Mouse (Mus musculus): ENCODE data around the gene Cbx5. TPM values are rescaled to one million over a fixed set of nuclear protein-coding genes. Genes with fewer than 3 reads are reported as not detected.
A peak's percentile ranks its signal among the peaks of the same experiment; 100 is the strongest.

Cbx5 gene
- polyA plus RNA-seq, 1 experiment from 2014 or later: 91.8 TPM

- no peaks in the 10 kb centered on the region for H3K36me3 ChIP-seq (ENCODE audit: control insufficient read depth, insufficient read depth, low read length)
- H3K9ac ChIP-seq (ENCODE audit: low read length): no peak overlapping the region
- H3K27me3 ChIP-seq (ENCODE audit: control insufficient read depth, insufficient read depth, low read length): peaks cover 61% of the 10 kb centered on the region
- 80% methylated on average over 5 of the region's 5 CpGs for WGBS
- no peak overlapping the region for H3K4me2 ChIP-seq (ENCODE audit: low read depth, low read length)
- no peaks in the 10 kb centered on the region for H3K9me3 ChIP-seq (replicated peaks; ENCODE audit: control insufficient read depth, low read length)
- H3K27ac ChIP-seq (ENCODE audit: low read length): no peak overlapping the region
- no peak overlapping the region for H3K4me3 ChIP-seq (replicated peaks; ENCODE audit: low read length)
- H3K4me1 ChIP-seq (ENCODE audit: control insufficient read depth, insufficient read depth, low read length): peaks cover 41% of the 10 kb centered on the region
- no peak for ATAC-seq (ENCODE audit: insufficient read depth, low FRiP score)
Observed at GRCm38 (mm10) chr15:103173251-103173650, 66.4 kb downstream of the Cbx5 start.

- H3K9ac ChIP-seq (ENCODE audit: low read length): no peak overlapping the region
- whole genome bisulfite sequencing: 6% methylated on average over 10 of the region's 10 CpGs
- no peak overlapping the region for H3K27ac ChIP-seq (ENCODE audit: low read length)
- H3K27me3 ChIP-seq (ENCODE audit: control insufficient read depth, insufficient read depth, low read length): peaks cover 63% of the 10 kb centered on the region
- no peak for ATAC-seq (ENCODE audit: insufficient read depth, low FRiP score)
- H3K4me3 ChIP-seq (replicated peaks; ENCODE audit: low read length): no peak overlapping the region
- no peaks in the 10 kb centered on the region for H3K9me3 ChIP-seq (replicated peaks; ENCODE audit: control insufficient read depth, low read length)
- no peak overlapping the region for H3K4me2 ChIP-seq (ENCODE audit: low read depth, low read length)
- peaks cover 38% of the 10 kb centered on the region for H3K4me1 ChIP-seq (ENCODE audit: control insufficient read depth, insufficient read depth, low read length)
- no peaks in the 10 kb centered on the region for H3K36me3 ChIP-seq (ENCODE audit: control insufficient read depth, insufficient read depth, low read length)
Observed at GRCm38 (mm10) chr15:103172537-103172936, 67.1 kb downstream of the Cbx5 start.

- H3K4me1 ChIP-seq (ENCODE audit: control insufficient read depth, insufficient read depth, low read length): peaks cover 29% of the 10 kb centered on the region
- H3K4me3 ChIP-seq (replicated peaks; ENCODE audit: low read length): no peak overlapping the region
- H3K27me3 ChIP-seq (ENCODE audit: control insufficient read depth, insufficient read depth, low read length): peaks cover 62% of the 10 kb centered on the region
- ATAC-seq (ENCODE audit: insufficient read depth, low FRiP score): no peak
- no peaks in the 10 kb centered on the region for H3K36me3 ChIP-seq (ENCODE audit: control insufficient read depth, insufficient read depth, low read length)
- no peak overlapping the region for H3K27ac ChIP-seq (ENCODE audit: low read length)
- WGBS: 25% methylated on average over 8 of the region's 8 CpGs
- H3K9ac ChIP-seq (ENCODE audit: low read length): no peak overlapping the region
- no peaks in the 10 kb centered on the region for H3K9me3 ChIP-seq (replicated peaks; ENCODE audit: control insufficient read depth, low read length)
- no peak overlapping the region for H3K4me2 ChIP-seq (ENCODE audit: low read depth, low read length)
Observed at GRCm38 (mm10) chr15:103171276-103171675, 68.3 kb downstream of the Cbx5 start.

- Histone ChIP-seq H3K9ac (ENCODE audit: low read length) (0 out of 2 replicates have a peak overlapping the region, but pooled peaks have one; percentile 40), H3K27me3 (ENCODE audit: control insufficient read depth, insufficient read depth, low read length) (peaks cover 53% of the 10 kb centered on the region), H3K4me1 (ENCODE audit: control insufficient read depth, insufficient read depth, low read length) (peaks cover 29% of the 10 kb centered on the region), H3K27ac (ENCODE audit: low read length) (no peak overlapping the region), H3K4me2 (ENCODE audit: low read depth, low read length) (peak overlapping the region; percentile 92), H3K9me3 (replicated peaks; ENCODE audit: control insufficient read depth, low read length) (no peaks in the 10 kb centered on the region), H3K36me3 (ENCODE audit: control insufficient read depth, insufficient read depth, low read length) (no peaks in the 10 kb centered on the region), H3K4me3 (replicated peaks; ENCODE audit: low read length) (peak overlapping the region; percentile 55; the same call in 1 of the 2 replicates)
- WGBS: 25% methylated on average over 15 of the region's 16 CpGs
- no peak for ATAC-seq (ENCODE audit: insufficient read depth, low FRiP score)
Observed at GRCm38 (mm10) chr15:103170316-103170679, 69.3 kb downstream of the Cbx5 start.

GRCm38 (mm10) chr15:103169612-103170315, 69.9 kb downstream of the Cbx5 start:
- no peak for ATAC-seq (ENCODE audit: insufficient read depth, low FRiP score)
- H3K27me3 ChIP-seq (ENCODE audit: control insufficient read depth, insufficient read depth, low read length): peaks cover 48% of the 10 kb centered on the region
- H3K9me3 ChIP-seq (replicated peaks; ENCODE audit: control insufficient read depth, low read length): no peaks in the 10 kb centered on the region
- peaks cover 29% of the 10 kb centered on the region for H3K4me1 ChIP-seq (ENCODE audit: control insufficient read depth, insufficient read depth, low read length)
- H3K9ac ChIP-seq (ENCODE audit: low read length): peak overlapping the region; percentile 71; the same call in 1 of the 2 replicates
- H3K36me3 ChIP-seq (ENCODE audit: control insufficient read depth, insufficient read depth, low read length): no peaks in the 10 kb centered on the region
- no peak overlapping the region for H3K27ac ChIP-seq (ENCODE audit: low read length)
- peak overlapping the region; percentile 92 for H3K4me2 ChIP-seq (ENCODE audit: low read depth, low read length)
- H3K4me3 ChIP-seq (replicated peaks; ENCODE audit: low read length): peak overlapping the region; percentile 55
- 9% methylated on average over 26 of the region's 26 CpGs for WGBS

GRCm38 (mm10) chr15:103168801-103169611, 70.6 kb downstream of the Cbx5 start:
- 2% methylated on average over 63 of the region's 63 CpGs for WGBS
- Histone ChIP-seq H3K27ac (ENCODE audit: low read length) (no peak overlapping the region; the same call in 1 of the 2 replicates), H3K9me3 (replicated peaks; ENCODE audit: control insufficient read depth, low read length) (no peaks in the 10 kb centered on the region), H3K4me3 (replicated peaks; ENCODE audit: low read length) (peak overlapping the region; percentile 55), H3K36me3 (ENCODE audit: control insufficient read depth, insufficient read depth, low read length) (no peaks in the 10 kb centered on the region), H3K4me2 (ENCODE audit: low read depth, low read length) (peak overlapping the region; percentile 92), H3K4me1 (ENCODE audit: control insufficient read depth, insufficient read depth, low read length) (peaks cover 29% of the 10 kb centered on the region), H3K27me3 (ENCODE audit: control insufficient read depth, insufficient read depth, low read length) (peaks cover 43% of the 10 kb centered on the region), H3K9ac (ENCODE audit: low read length) (peak overlapping the region; percentile 71)
- ATAC-seq (ENCODE audit: insufficient read depth, low FRiP score): peak; percentile 15; the same call in 1 of the 2 replicates

- Histone ChIP-seq H3K9me3 (replicated peaks; ENCODE audit: control insufficient read depth, low read length) (no peaks in the 10 kb centered on the region), H3K4me2 (ENCODE audit: low read depth, low read length) (no peak overlapping the region), H3K27me3 (ENCODE audit: control insufficient read depth, insufficient read depth, low read length) (peaks cover 39% of the 10 kb centered on the region), H3K4me1 (ENCODE audit: control insufficient read depth, insufficient read depth, low read length) (peaks cover 34% of the 10 kb centered on the region), H3K9ac (ENCODE audit: low read length) (no peak overlapping the region), H3K36me3 (ENCODE audit: control insufficient read depth, insufficient read depth, low read length) (no peaks in the 10 kb centered on the region), H3K27ac (ENCODE audit: low read length) (no peak overlapping the region), H3K4me3 (replicated peaks; ENCODE audit: low read length) (no peak overlapping the region)
- ATAC-seq (ENCODE audit: insufficient read depth, low FRiP score): no peak
- 44% methylated on average over 3 of the region's 3 CpGs for WGBS
Observed at GRCm38 (mm10) chr15:103167786-103168185, 71.8 kb downstream of the Cbx5 start.

- H3K36me3 ChIP-seq (ENCODE audit: control insufficient read depth, insufficient read depth, low read length): no peaks in the 10 kb centered on the region
Observed at GRCm38 (mm10) chr15:103167042-103167615, 72.5 kb downstream of the Cbx5 start, which contains the start of gene Smug1. Smug1 (minus strand) TSS chr15:103167092.

GRCm38 (mm10) chr15:103165924-103166323, 73.7 kb downstream of the Cbx5 start:
- Histone ChIP-seq H3K27me3 (ENCODE audit: control insufficient read depth, insufficient read depth, low read length) (peaks cover 26% of the 10 kb centered on the region), H3K4me2 (ENCODE audit: low read depth, low read length) (no peak overlapping the region), H3K4me3 (replicated peaks; ENCODE audit: low read length) (no peak overlapping the region), H3K4me1 (ENCODE audit: control insufficient read depth, insufficient read depth, low read length) (peaks cover 35% of the 10 kb centered on the region), H3K9ac (ENCODE audit: low read length) (no peak overlapping the region), H3K36me3 (ENCODE audit: control insufficient read depth, insufficient read depth, low read length) (no peaks in the 10 kb centered on the region), H3K9me3 (replicated peaks; ENCODE audit: control insufficient read depth, low read length) (no peaks in the 10 kb centered on the region), H3K27ac (ENCODE audit: low read length) (no peak overlapping the region)
- WGBS: 48% methylated on average over 5 of the region's 5 CpGs
- ATAC-seq (ENCODE audit: insufficient read depth, low FRiP score): no peak

More at GRCm38 (mm10) chr15:103167042-103167615, 72.5 kb downstream of the Cbx5 start, which contains the start of gene Smug1:
- H3K4me2 ChIP-seq (ENCODE audit: low read depth, low read length): no peak within 1 kb of the TSS
- no peak within 1 kb of the TSS for H3K9ac ChIP-seq (ENCODE audit: low read length)
- ATAC-seq (ENCODE audit: insufficient read depth, low FRiP score): no peak
- no peak within 1 kb of the TSS for H3K27ac ChIP-seq (ENCODE audit: low read length)
- no peaks in the 10 kb centered on the region for H3K9me3 ChIP-seq (replicated peaks; ENCODE audit: control insufficient read depth, low read length)
- no peak within 1 kb of the TSS for H3K4me3 ChIP-seq (replicated peaks; ENCODE audit: low read length)
- WGBS: 56% methylated on average over 6 of the region's 6 CpGs
- H3K27me3 ChIP-seq (ENCODE audit: control insufficient read depth, insufficient read depth, low read length): peaks cover 37% of the 10 kb centered on the region
- peaks cover 37% of the 10 kb centered on the region for H3K4me1 ChIP-seq (ENCODE audit: control insufficient read depth, insufficient read depth, low read length)
